Mouse (Mus musculus) neutrophil, adult 5-6 weeks (primary cell): ENCODE data around the gene Rmnd5b. TPM values are rescaled to one million over a fixed set of nuclear protein-coding genes. Genes with fewer than 3 reads are reported as not detected.

Experiments used
- ATAC-seq: fragments of 151-379, 151-347 bp; 2 replicates; pipeline ENCODE4 v1.8.0; 2017; ENCODE audit warnings: mild to moderate bottlenecking, moderate TSS enrichment; ENCODE audit not compliant: insufficient number of reproducible peaks, poor library complexity, low FRiP score, severe bottlenecking; ENCODE audit errors: extremely low read depth
- total RNA-seq: library from RNA; stranded (forward); fragments of 200-1000 nt; gene quantifications from 2 replicates; pipeline ENCODE4 v1.2.3, GENCODE M21; 2017

The Rmnd5b gene
- total RNA-seq, 1 experiment from 2014 or later: 31.8 TPM

- ATAC-seq: no peak
Measured at GRCm38 (mm10) chr11:51576454-51576853, 59.2 kb downstream of the Rmnd5b start.

Other genes with a start within 250 kb of the Rmnd5b start
- 21.3 and 23.7 TPM in 2 replicates for gene Phykpl, start 51.1 kb downstream of the Rmnd5b start, total RNA-seq
- 203 and 213 TPM in 2 replicates for gene Hnrnpab, start 29.0 kb downstream of the Rmnd5b start, total RNA-seq
- gene Nhp2, start 16.2 kb downstream of the Rmnd5b start, total RNA-seq: 18.5 and 18.8 TPM in 2 replicates
- gene N4bp3, start 14.9 kb upstream of the Rmnd5b start, total RNA-seq: 12.3 and 12.5 TPM in 2 replicates
- gene D930048N14Rik, start 15.1 kb upstream of the Rmnd5b start, total RNA-seq: 1.4 and 2.7 TPM in 2 replicates
- gene 0610009B22Rik, start 53.0 kb upstream of the Rmnd5b start, total RNA-seq: 7.7 and 8.6 TPM in 2 replicates
- gene Sec24a, start 127.7 kb upstream of the Rmnd5b start, total RNA-seq: 9.9 and 10.7 TPM in 2 replicates
- 20.6 and 26.4 TPM in 2 replicates for gene Sar1b, start 127.8 kb upstream of the Rmnd5b start, total RNA-seq
- 35.1 and 36.9 TPM in 2 replicates for gene Jade2, start 221.8 kb upstream of the Rmnd5b start, total RNA-seq